Mouse (Mus musculus) small intestine, adult 10 weeks (tissue): ENCODE results near the gene Vmn1r11. TPM values are rescaled to one million over a fixed set of nuclear protein-coding genes. Genes with fewer than 3 reads are reported as not detected.

Experiments
- polyA plus RNA-seq: library from polyadenylated mRNA; stranded (reverse); fragments of 350-450 nt; fragmentation: Illumina TruSeq; extraction: RNeasy Lipid Tissue Mini Kit (QIAGEN cat#74804); gene quantifications from one replicate; pipeline ENCODE4 v1.2.3, GENCODE M21; 2014; ENCODE audit warnings: low replicate concordance

Vmn1r11 gene
- not detected for polyA plus RNA-seq

DNA sequence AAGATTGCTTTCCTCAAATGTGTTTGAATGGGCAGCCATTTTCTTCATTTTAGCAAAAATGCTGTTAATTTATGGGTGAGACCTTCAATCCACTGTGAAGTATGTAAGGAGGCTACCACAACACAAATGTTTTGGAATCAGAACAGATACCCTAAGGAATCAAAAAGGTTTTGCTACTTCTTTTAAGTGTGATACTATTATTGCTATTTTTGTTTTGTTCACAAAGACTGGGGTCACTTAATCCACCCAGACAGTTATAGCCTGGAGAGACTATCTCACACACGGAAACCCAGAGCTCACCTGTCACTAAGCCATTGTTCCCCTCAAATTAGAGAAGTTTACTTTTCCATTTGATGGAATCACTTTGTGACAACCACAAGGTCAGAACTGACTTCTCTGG is at the start of gene Vmn1r11:
Gene Vmn1r11 (plus strand): TSS at position 301 of the 400 bp plus-strand sequence.

DNA sequence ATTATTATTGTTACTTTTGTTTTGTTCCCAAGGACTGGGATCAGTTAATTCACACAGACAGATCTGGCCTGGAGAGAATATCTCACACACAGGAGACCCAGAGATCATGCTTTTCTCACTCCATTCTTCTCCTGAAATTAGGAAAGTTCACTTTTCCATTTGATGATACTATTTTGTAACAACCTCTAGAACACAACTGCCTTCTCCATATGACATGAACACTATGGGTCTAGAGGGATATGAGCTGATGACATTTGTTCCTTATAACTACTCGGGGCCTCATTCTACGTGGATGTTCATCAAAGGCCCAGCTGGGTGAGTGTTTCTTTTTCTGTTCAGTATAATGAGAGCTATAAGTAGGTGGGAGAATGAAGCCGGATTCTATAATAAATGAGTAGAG is 24.1 kb upstream of the Vmn1r11 start, which contains the start of gene Vmn1r10:
Gene Vmn1r10 (plus strand): TSS at position 301 of the 400 bp plus-strand sequence.

DNA sequence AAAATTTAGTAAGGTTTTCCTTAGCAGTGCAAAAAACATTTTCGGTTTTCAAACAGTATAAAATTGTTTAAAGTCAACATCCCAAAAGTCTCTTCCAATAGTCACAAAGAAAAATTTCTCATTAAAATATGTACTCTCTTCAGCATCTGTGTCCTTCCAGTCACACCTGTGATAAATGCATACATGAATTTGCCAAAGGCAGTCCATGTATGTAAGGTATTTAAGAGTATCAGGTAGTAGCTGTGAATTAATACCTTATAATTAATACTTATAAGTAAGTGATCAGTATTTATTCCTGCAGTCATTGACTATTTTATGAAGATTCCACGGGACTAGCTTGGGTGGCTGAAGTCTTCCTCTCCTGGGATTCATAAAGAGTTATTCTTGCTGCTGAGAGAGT is 23.4 kb downstream of the Vmn1r11 start, which contains the start of gene Vmn1r12:
Gene Vmn1r12 (plus strand): TSS at position 301 of the 400 bp plus-strand sequence.

Other genes with a start within 250 kb of the Vmn1r11 start
- gene Nt5c3, start 209.5 kb upstream of the Vmn1r11 start, polyA plus RNA-seq = 107 TPM
- gene Vmn1r4, start 209.4 kb upstream of the Vmn1r11 start, polyA plus RNA-seq = 0.33 TPM
- gene Vmn1r5, start 163.2 kb upstream of the Vmn1r11 start, polyA plus RNA-seq = not detected
- not detected for gene Vmn1r6, start 136.2 kb upstream of the Vmn1r11 start, polyA plus RNA-seq
- not detected for gene Vmn1r7, start 108.1 kb upstream of the Vmn1r11 start, polyA plus RNA-seq
- not detected for gene Vmn1r8, start 101.2 kb upstream of the Vmn1r11 start, polyA plus RNA-seq
- not detected for gene Vmn1r9, start 66.7 kb upstream of the Vmn1r11 start, polyA plus RNA-seq
- not detected for gene Vmn1r10, start 24.0 kb upstream of the Vmn1r11 start, polyA plus RNA-seq
- gene Vmn1r12, start 23.5 kb downstream of the Vmn1r11 start, polyA plus RNA-seq = not detected
- not detected for gene Vmn1r13, start 69.8 kb downstream of the Vmn1r11 start, polyA plus RNA-seq
- gene Vmn1r14, start 98.2 kb downstream of the Vmn1r11 start, polyA plus RNA-seq = not detected
- gene Vmn1r15, start 124.5 kb downstream of the Vmn1r11 start, polyA plus RNA-seq = not detected
- gene Vmn1r16, start 196.0 kb downstream of the Vmn1r11 start, polyA plus RNA-seq = not detected
- not detected for gene Vmn1r17, start 230.3 kb downstream of the Vmn1r11 start, polyA plus RNA-seq